Mouse (Mus musculus): ENCODE data around the gene Olfr1239.

The Olfr1239 gene

DNA sequence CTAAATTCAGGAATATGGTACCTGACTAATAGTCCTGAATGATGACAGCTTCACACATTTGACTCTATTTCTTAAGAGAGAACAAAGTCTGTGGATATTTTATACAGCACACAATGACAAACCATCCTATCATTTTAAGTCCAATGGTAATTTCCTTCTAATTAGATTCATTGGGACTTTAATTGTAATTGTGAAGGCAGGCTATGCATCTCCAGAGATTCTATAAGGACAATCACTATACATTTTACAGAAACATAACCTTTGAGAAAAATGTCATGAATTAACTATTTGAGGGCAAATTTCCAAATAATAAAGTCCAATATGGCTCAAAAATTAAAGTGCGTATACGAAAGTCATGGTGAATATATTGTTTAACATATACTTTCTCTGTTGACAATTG is at the start of gene Olfr1239:
TSS of gene Olfr1239 (minus strand) at position 101 of the 400 bp plus-strand sequence.
- no peak for DNase-seq

DNA sequence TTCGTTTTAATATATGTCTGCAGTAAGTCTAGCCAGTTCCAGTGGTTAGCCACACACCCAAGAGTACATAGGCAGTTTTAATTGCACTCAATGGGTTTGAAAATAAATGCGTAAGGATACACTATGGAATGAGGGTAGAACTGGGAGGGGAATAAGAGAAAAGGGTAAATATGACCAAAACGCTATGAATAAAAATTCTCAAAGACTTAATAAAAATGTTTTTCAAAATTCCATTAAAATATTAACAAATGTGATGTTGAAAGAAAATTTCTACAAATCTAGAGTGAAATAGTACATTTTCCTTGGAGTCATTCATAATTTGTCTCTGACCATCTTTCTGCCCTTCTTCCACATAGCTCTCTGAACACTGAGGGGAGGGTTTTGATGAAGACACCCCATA is 22.7 kb upstream of the Olfr1239 start, which contains the start of gene Olfr1240:
TSS of gene Olfr1240 (minus strand) at position 101 of the 400 bp plus-strand sequence.
- DNase-seq = no peak

DNA sequence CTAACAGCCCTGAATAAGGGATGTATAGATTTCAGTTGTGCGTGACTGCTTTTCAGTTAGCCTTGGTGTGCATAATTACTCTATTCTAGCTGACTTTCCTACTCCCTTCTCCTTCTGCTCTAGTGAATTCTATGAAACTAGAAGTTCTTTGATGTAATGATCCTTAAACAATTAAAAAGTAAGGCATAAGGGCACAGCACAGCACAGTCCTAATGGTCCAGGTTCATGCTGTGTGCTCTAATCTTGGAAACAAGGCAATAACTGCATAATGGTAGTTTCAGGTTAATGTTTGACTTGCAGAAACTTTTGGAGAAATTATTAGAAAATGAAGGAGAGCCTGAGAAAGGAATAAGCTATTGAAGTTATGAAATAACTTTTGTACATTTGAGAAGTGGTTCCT is 5.7 kb downstream of the Olfr1239 start:
- no peak for DNase-seq

DNA sequence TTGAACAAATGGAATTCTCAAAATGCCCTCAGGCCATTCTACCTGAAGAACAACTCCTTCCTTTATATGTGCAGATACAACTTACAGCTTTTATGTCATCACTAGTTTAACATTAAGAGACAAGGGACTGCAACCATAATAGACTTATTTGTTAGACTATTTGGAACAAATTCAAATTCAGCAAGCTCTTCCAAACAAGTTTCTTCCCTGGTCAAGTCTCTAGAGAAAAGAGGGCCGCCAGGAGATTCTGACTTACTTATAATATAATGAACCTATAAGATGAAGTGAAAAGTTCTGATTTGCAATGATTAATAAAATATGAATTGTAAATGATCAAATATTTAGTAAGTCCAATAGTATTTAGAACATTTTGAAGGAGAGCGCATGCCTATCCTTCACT is 10.6 kb downstream of the Olfr1239 start, which contains the start of gene Olfr1238:
TSS of gene Olfr1238 (minus strand) at position 101 of the 400 bp plus-strand sequence.
- DNase-seq = no peak

DNA sequence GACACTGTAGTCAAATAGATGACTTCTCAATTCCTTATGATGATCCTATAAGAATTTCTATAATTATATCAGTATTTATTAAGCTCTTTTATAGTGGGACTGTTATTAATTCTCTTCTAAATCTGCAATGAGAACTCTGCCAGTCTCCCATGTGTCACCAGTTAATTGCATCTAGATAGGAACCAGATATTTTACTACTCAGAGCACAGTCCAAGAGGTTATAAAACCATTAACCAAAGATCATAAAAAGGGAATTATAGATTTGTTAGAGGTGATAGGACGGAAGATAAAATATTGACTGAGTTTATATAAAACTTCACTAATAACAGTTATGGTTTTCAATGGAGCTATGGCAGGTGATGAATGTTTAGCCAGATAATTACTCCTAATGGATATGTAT is 19.3 kb downstream of the Olfr1239 start:
- DNase-seq = no peak
